Mouse (Mus musculus): ENCODE measurements around the gene Gfap.

DNA sequence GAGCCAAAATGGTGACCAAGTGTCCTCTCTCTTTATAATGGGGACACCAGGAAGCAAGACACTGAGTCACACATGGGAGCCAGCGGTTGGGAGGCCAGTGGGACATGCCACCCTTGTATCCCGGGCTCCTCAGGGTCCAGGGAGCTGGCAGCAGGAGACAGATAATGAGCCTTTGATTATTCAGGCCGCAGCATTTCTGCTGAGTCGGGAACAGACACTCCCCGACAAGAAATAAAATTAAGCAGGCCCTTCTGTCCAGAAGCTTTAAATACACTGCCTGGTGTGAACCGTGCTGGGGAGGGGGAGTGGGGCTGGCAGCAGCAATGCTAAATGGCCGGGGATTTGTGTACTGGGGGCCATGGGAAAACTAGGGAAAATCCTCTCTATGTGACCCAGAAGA lies 10.7 kb upstream of the Gfap start:
- no peak for TF ChIP-seq POLR2A (IDR thresholded peaks at IDR 0.05; ENCODE audit: borderline replicate concordance, extremely low read depth, low read depth, low read length)
- TF ChIP-seq CTCF (IDR thresholded peaks at IDR 0.05; ENCODE audit: insufficient read depth, low read length) = no peak
